Comparison of ENCODE assay signal across 7 mouse cellular contexts in the genomic region with DNA sequence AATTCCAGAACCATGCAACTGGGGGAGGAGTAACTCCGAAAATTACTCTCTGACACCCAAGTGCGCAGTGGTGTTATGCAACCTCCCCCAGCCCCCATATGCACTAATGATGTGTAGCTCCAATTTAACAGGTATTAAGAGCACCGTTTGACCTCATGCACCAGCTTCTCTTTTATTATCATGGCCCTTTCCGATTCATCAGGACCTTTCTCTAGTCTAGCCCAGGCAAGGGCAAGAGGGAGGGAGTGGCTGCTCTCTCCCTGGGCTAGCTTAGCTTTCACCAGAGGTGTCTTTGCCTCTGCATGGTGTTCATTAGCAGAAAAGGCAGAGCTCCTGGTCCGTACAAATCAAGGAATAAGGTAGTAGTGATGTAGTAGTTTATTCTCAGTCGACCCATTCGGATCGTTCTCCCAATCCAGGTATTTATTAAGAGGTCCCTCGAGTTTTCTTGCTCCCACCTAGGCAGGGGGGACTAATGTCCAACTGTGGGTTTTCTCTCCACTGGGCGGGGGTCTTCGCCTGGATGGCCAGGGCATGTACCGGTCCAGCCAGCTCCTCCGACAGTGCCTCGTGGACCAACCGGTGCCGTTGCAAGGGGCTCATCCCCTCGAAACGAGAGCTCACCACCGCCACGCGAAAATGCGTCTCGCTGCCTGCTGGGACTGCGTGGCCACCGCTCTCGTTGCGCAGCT. TPM values are rescaled to one million over a fixed set of nuclear protein-coding genes. Genes with fewer than 3 reads are reported as not detected.
DNase-seq lines count a peak whose midpoint lies in the region; ATAC-seq and TF ChIP-seq lines count a peak whose summit lies in the region.

No protein-coding gene starts in this region.

- no peak for TF ChIP-seq POLR2A in small intestine, adult 2 months (IDR thresholded peaks at IDR 0.05; ENCODE audit: low read depth, low read length)

- H3K4me3 ChIP-seq in lung, embryonic 16.5 days (ENCODE audit: low read length), result peak overlapping the region; percentile 86
- peak overlapping the region; percentile 75 for H3K4me3 ChIP-seq in embryonic facial prominence, embryonic 15.5 days (replicated peaks)
- peak overlapping the region; percentile 66 for H3K4me3 ChIP-seq in limb, embryonic 10.5 days
- H3K4me3 ChIP-seq in small intestine, adult 2 months (ENCODE audit: low read depth, low read length), result peak overlapping the region; percentile 78

- no peak for ATAC-seq in lung, embryonic 16.5 days (ENCODE audit: low read depth)
- no peak for ATAC-seq in embryonic facial prominence, embryonic 15.5 days (ENCODE audit: insufficient number of reproducible peaks, low FRiP score, low TSS enrichment, low read depth)

- peak overlapping the region; percentile 91 for H3K9ac ChIP-seq in lung, embryonic 16.5 days (ENCODE audit: low read length)
- peak overlapping the region; percentile 75 for H3K9ac ChIP-seq in embryonic facial prominence, embryonic 15.5 days

- peak overlapping the region; percentile 96 for H3K27ac ChIP-seq in lung, embryonic 16.5 days (ENCODE audit: low read length)
- H3K27ac ChIP-seq in embryonic facial prominence, embryonic 15.5 days (replicated peaks), result peak overlapping the region; percentile 97
- H3K27ac ChIP-seq in limb, embryonic 10.5 days, result peak overlapping the region; percentile 98
- peak overlapping the region; percentile 89 for H3K27ac ChIP-seq in small intestine, adult 2 months (ENCODE audit: insufficient read depth, low read depth, low read length)

- peak overlapping the region; percentile 97 for H3K4me2 ChIP-seq in lung, embryonic 16.5 days (ENCODE audit: low read depth, low read length)
- peak overlapping the region; percentile 88 for H3K4me2 ChIP-seq in embryonic facial prominence, embryonic 15.5 days (replicated peaks)

- peaks cover 13% of the 10 kb centered on the region; the same call in 1 of the 2 replicates for H3K4me1 ChIP-seq in lung, embryonic 16.5 days (replicated peaks; ENCODE audit: control insufficient read depth, insufficient read depth, low read length)
- H3K4me1 ChIP-seq in embryonic facial prominence, embryonic 15.5 days, result peaks cover 14% of the 10 kb centered on the region
- peaks cover 38% of the 10 kb centered on the region for H3K4me1 ChIP-seq in limb, embryonic 10.5 days
- peaks cover 3% of the 10 kb centered on the region; the same call in 1 of the 2 replicates for H3K4me1 ChIP-seq in small intestine, adult 2 months (ENCODE audit: control insufficient read depth, insufficient read depth, insufficient read length, low read length)

- H3K36me3 ChIP-seq in lung, embryonic 16.5 days (ENCODE audit: control insufficient read depth, insufficient read depth, low read length), result no peaks in the 10 kb centered on the region
- peaks cover 2% of the 10 kb centered on the region; the same call in 1 of the 2 replicates for H3K36me3 ChIP-seq in embryonic facial prominence, embryonic 15.5 days
- H3K36me3 ChIP-seq in limb, embryonic 10.5 days, result peaks cover 13% of the 10 kb centered on the region
- H3K36me3 ChIP-seq in small intestine, adult 2 months (ENCODE audit: control insufficient read depth, insufficient read depth, low read length), result no peaks in the 10 kb centered on the region

- DNase-seq in lung, adult 18-20 months, result no peak
- no peak for DNase-seq in limb, embryonic 10.5 days (ENCODE audit: low spot score)
- no peak for DNase-seq in right cerebral cortex, postnatal 14 days
- DNase-seq in urinary bladder, postnatal 25 days (ENCODE audit: low spot score), result no peak

- 21% methylated on average over 27 of the region's 27 CpGs for WGBS in lung, embryonic 16.5 days
- 16% methylated on average over 27 of the region's 27 CpGs for WGBS in embryonic facial prominence, embryonic 15.5 days
- WGBS in limb, embryonic 10.5 days, result 23% methylated on average over 27 of the region's 27 CpGs
- WGBS in small intestine, adult 2 months, result 15% methylated on average over 27 of the region's 27 CpGs

- H3K9me3 ChIP-seq in lung, embryonic 16.5 days (ENCODE audit: control insufficient read depth, low read length), result no peaks in the 10 kb centered on the region
- no peaks in the 10 kb centered on the region for H3K9me3 ChIP-seq in embryonic facial prominence, embryonic 15.5 days (replicated peaks)
- no peaks in the 10 kb centered on the region for H3K9me3 ChIP-seq in limb, embryonic 10.5 days (replicated peaks)

- H3K27me3 ChIP-seq in lung, embryonic 16.5 days (ENCODE audit: control insufficient read depth, insufficient read depth, low read depth, low read length), result no peaks in the 10 kb centered on the region
- no peaks in the 10 kb centered on the region for H3K27me3 ChIP-seq in embryonic facial prominence, embryonic 15.5 days
- H3K27me3 ChIP-seq in limb, embryonic 10.5 days (ENCODE audit: low read depth, poor library complexity, severe bottlenecking), result no peaks in the 10 kb centered on the region
- no peaks in the 10 kb centered on the region for H3K27me3 ChIP-seq in small intestine, adult 2 months (ENCODE audit: control insufficient read depth, insufficient read depth, low read length)

- TF ChIP-seq CTCF in small intestine, adult 2 months (IDR thresholded peaks at IDR 0.05; ENCODE audit: extremely low read depth, insufficient read length, insufficient replicate concordance, low read depth, low read length), result no peak

RNA-seq across cellular contexts. Expression of a gene that starts 15.6 kb away (rescaled TPM):
- 2.3 and 2.6 TPM in 2 replicates for polyA plus RNA-seq in lung, embryonic 16.5 days (2015; fragmentation: Nextera tagmentation; extraction: Ambion mirVana)
- polyA plus RNA-seq in embryonic facial prominence, embryonic 15.5 days (2015; fragmentation: Nextera tagmentation; extraction: Ambion mirVana), result 4.8 and 5.6 TPM in 2 replicates
- polyA plus RNA-seq in limb, embryonic 10.5 days (2016; fragmentation: Nextera tagmentation; extraction: Ambion mirVana), result 3.6 and 3.9 TPM in 2 replicates
- polyA plus RNA-seq in small intestine, adult 2 months (2012; rRNA removed), result 0.85 and 1.4 TPM in 2 replicates

RNA-seq across cellular contexts. Expression of a gene that starts 22.9 kb away (rescaled TPM):
- polyA plus RNA-seq in lung, embryonic 16.5 days (2015; fragmentation: Nextera tagmentation; extraction: Ambion mirVana), result 51.4 and 51.6 TPM in 2 replicates
- polyA plus RNA-seq in embryonic facial prominence, embryonic 15.5 days (2015; fragmentation: Nextera tagmentation; extraction: Ambion mirVana), result 50.9 and 52.6 TPM in 2 replicates
- polyA plus RNA-seq in limb, embryonic 10.5 days (2016; fragmentation: Nextera tagmentation; extraction: Ambion mirVana), result 74.2 and 76.5 TPM in 2 replicates
- polyA plus RNA-seq in small intestine, adult 2 months (2012; rRNA removed), result 62.0 and 66.0 TPM in 2 replicates

RNA-seq across cellular contexts. Expression of a gene that starts 23.1 kb away (rescaled TPM):
- 1.3 and 1.9 TPM in 2 replicates for polyA plus RNA-seq in lung, embryonic 16.5 days (2015; fragmentation: Nextera tagmentation; extraction: Ambion mirVana)
- polyA plus RNA-seq in embryonic facial prominence, embryonic 15.5 days (2015; fragmentation: Nextera tagmentation; extraction: Ambion mirVana), result not detected in 2 replicates
- polyA plus RNA-seq in limb, embryonic 10.5 days (2016; fragmentation: Nextera tagmentation; extraction: Ambion mirVana), result 0.63 and 1.2 TPM in 2 replicates
- polyA plus RNA-seq in small intestine, adult 2 months (2012; rRNA removed), result 3.4 and 9.2 TPM in 2 replicates

RNA-seq across cellular contexts. Expression of a gene that starts 24.1 kb away (rescaled TPM):
- 8.9 and 9.0 TPM in 2 replicates for polyA plus RNA-seq in lung, embryonic 16.5 days (2015; fragmentation: Nextera tagmentation; extraction: Ambion mirVana)
- 5.8 and 10.1 TPM in 2 replicates for polyA plus RNA-seq in embryonic facial prominence, embryonic 15.5 days (2015; fragmentation: Nextera tagmentation; extraction: Ambion mirVana)
- polyA plus RNA-seq in limb, embryonic 10.5 days (2016; fragmentation: Nextera tagmentation; extraction: Ambion mirVana), result 11.7 and 16.3 TPM in 2 replicates
- polyA plus RNA-seq in small intestine, adult 2 months (2012; rRNA removed), result 28.7 and 40.4 TPM in 2 replicates

RNA-seq across cellular contexts. Expression of a gene that starts 24.3 kb away (rescaled TPM):
- 7.5 and 8.8 TPM in 2 replicates for polyA plus RNA-seq in lung, embryonic 16.5 days (2015; fragmentation: Nextera tagmentation; extraction: Ambion mirVana)
- polyA plus RNA-seq in embryonic facial prominence, embryonic 15.5 days (2015; fragmentation: Nextera tagmentation; extraction: Ambion mirVana), result 9.8 and 13.5 TPM in 2 replicates
- polyA plus RNA-seq in limb, embryonic 10.5 days (2016; fragmentation: Nextera tagmentation; extraction: Ambion mirVana), result 3.4 and 5.8 TPM in 2 replicates
- polyA plus RNA-seq in small intestine, adult 2 months (2012; rRNA removed), result 0.96 and 1.4 TPM in 2 replicates
